Mouse (Mus musculus) ES-E14 (cell line): ENCODE results near the gene Mest.

Experiments
- CHD2 ChIP-seq: IDR thresholded peaks from 2 replicates; pipeline ENCODE4 v1.6.1; 2014; ENCODE audit warnings: mild to moderate bottlenecking, low read depth, low read length, inconsistent platforms
- HCFC1 ChIP-seq: IDR thresholded peaks from 2 replicates; pipeline ENCODE4 v1.6.1; 2012; ENCODE audit warnings: low read length, inconsistent platforms, borderline replicate concordance; ENCODE audit not compliant: insufficient read depth
- MAFK ChIP-seq: IDR thresholded peaks from 2 replicates; pipeline ENCODE4 v1.6.1; 2014; ENCODE audit warnings: mild to moderate bottlenecking, low read depth, low read length, inconsistent platforms; ENCODE audit not compliant: insufficient read depth
- ZC3H11A ChIP-seq: IDR thresholded peaks from 2 replicates; pipeline ENCODE4 v1.6.1; 2012; ENCODE audit warnings: low read depth, mild to moderate bottlenecking, inconsistent platforms, low read length, borderline replicate concordance
- ZNF384 ChIP-seq: IDR thresholded peaks from 2 replicates; pipeline ENCODE4 v1.6.1; 2012; ENCODE audit warnings: low read depth, low read length, inconsistent platforms

DNA sequence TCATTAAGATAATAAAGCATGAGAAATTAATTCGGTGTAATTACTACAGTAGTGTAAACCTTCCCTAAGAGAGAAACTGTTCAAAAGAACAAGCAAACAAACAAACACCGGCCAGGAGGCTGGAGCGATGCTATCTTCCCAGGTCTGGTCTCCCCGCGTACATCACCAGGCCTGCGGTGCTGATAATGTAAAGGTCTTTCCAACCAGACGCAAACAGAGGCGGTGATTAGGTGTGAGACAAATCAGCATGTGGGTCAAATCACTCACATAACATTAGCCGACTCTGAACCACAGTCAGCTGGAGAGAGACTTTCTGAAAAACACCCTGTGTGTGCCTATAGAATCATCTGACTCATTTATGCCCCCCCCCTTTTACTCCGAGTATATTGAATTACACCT is 12.0 kb upstream of the Mest start:
- TF ChIP-seq ZNF384 (no peak), CHD2 (no peak), MAFK (no peak), HCFC1 (no peak), ZC3H11A (no peak)
